Mouse (Mus musculus) neural tube, embryonic 12.5 days (tissue): ENCODE data around the gene Zfp931. TPM values are rescaled to one million over a fixed set of nuclear protein-coding genes. Genes with fewer than 3 reads are reported as not detected.
"Not testable (repeated sequence)": the region's sequence is repeated elsewhere in the genome, so short reads cannot be mapped to it uniquely, and the experiment has no call there.

Experiments used
- ATAC-seq: fragments of 200-750 bp; cut with Nextera tagmentation; 2 replicates; pipeline ENCODE4 v1.8.0; 2017; ENCODE audit warnings: low read depth, mild to moderate bottlenecking, moderate TSS enrichment, moderate library complexity; ENCODE audit not compliant: low FRiP score
- H3K27ac ChIP-seq: fragments of 300-500 bp; sonication (generic); 2 replicates; pipeline ENCODE4 v1.5.1; 2016
- H3K27me3 ChIP-seq: fragments of 300-500 bp; sonication (generic); replicated peaks from 2 replicates; pipeline ENCODE4 v1.6.1; 2016; ENCODE audit warnings: mild to moderate bottlenecking
- H3K36me3 ChIP-seq: fragments of 300-500 bp; sonication (generic); 2 replicates; pipeline ENCODE4 v1.6.1; 2016; ENCODE audit warnings: mild to moderate bottlenecking
- H3K4me1 ChIP-seq: fragments of 300-500 bp; sonication (generic); 2 replicates; pipeline ENCODE4 v1.6.1; 2016
- H3K4me2 ChIP-seq: fragments of 300-500 bp; sonication (generic); replicated peaks from 2 replicates; pipeline ENCODE4 v1.6.1; 2016; ENCODE audit warnings: mild to moderate bottlenecking
- H3K4me3 ChIP-seq: fragments of 300-500 bp; sonication (generic); 2 replicates; pipeline ENCODE4 v1.5.1; 2016
- H3K9ac ChIP-seq: fragments of 300-500 bp; sonication (generic); 2 replicates; pipeline ENCODE4 v1.6.1; 2016; ENCODE audit warnings: mild to moderate bottlenecking
- H3K9me3 ChIP-seq: fragments of 300-500 bp; sonication (generic); 2 replicates; pipeline ENCODE4 v1.6.1; 2016; ENCODE audit warnings: mild to moderate bottlenecking
- WGBS: fragments of 180-500 bp; shearing (Covaris S2); methylation state at CpG from one replicate; pipeline ENCODE4 v1.1.7; 2016; 5-methylcytosine and 5-hydroxymethylcytosine counted together
- polyA plus RNA-seq: library from polyadenylated mRNA; unstranded; fragments of >200 nt; fragmentation: Nextera tagmentation; extraction: Ambion mirVana; gene quantifications from 2 replicates; pipeline ENCODE4 v1.2.1, GENCODE M21; 2016

Gene Zfp931
- 10.1 and 12.9 TPM in 2 replicates for polyA plus RNA-seq

GRCm38 (mm10) chr2:178078166-178078717, at the start of gene Zfp931:
Gene Zfp931, minus strand, starts transcription at chr2:178078476.
- H3K9ac ChIP-seq, H3K4me1 ChIP-seq, H3K9me3 ChIP-seq, H3K27me3 ChIP-seq, H3K36me3 ChIP-seq, H3K27ac ChIP-seq, ATAC-seq: not testable (repeated sequence)
- 0% methylated on average over 9 of the region's 14 CpGs for WGBS
- Histone ChIP-seq H3K4me3 (peak within 1 kb of the TSS; percentile 39), H3K4me2 (peak within 1 kb of the TSS; percentile 56)

GRCm38 (mm10) chr2:178126041-178126820, 48.0 kb upstream of the Zfp931 start:
- H3K27ac ChIP-seq: no peak overlapping the region
- H3K36me3 ChIP-seq: no peaks in the 10 kb centered on the region
- H3K4me3 ChIP-seq: no peak overlapping the region
- H3K9me3 ChIP-seq: no peaks in the 10 kb centered on the region
- H3K4me2 ChIP-seq: no peak overlapping the region
- WGBS: 90% methylated on average over 7 of the region's 7 CpGs
- H3K9ac ChIP-seq: no peak overlapping the region
- ATAC-seq: no peak
- peaks cover 7% of the 10 kb centered on the region for H3K4me1 ChIP-seq
- no peaks in the 10 kb centered on the region for H3K27me3 ChIP-seq

- 0 out of 2 replicates have a peak, but pooled peaks cover 1% of the 10 kb centered on the region for H3K27me3 ChIP-seq
- no peaks in the 10 kb centered on the region for H3K9me3 ChIP-seq
- H3K4me1 ChIP-seq: peaks cover 7% of the 10 kb centered on the region
- no peak overlapping the region for H3K9ac ChIP-seq
- H3K36me3 ChIP-seq: no peaks in the 10 kb centered on the region
- no peak overlapping the region for H3K4me3 ChIP-seq
- no peak overlapping the region for H3K27ac ChIP-seq
- ATAC-seq: no peak
- 81% methylated on average over 8 of the region's 8 CpGs for WGBS
- no peak overlapping the region for H3K4me2 ChIP-seq
Observed at GRCm38 (mm10) chr2:178125427-178125826, 47.2 kb upstream of the Zfp931 start.

DNA sequence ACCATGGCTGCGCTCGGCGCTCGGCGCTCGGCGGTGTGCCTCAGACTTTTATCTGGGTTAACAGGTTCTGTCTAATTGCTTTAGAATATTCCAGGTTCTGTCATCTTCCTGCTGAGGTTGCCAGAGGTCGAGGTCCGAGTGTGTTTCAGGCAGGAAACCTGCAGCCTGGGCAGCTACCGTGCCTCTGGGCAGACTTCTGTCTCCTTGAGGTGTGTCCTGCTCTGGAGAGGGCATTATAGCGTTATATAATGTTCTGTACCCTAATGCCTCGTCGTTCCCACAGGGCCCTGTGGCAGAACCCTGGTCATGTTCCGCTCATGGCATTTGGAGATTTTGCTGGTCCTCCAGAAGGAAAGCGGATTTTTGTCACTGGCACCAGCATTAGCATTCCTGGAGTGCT, 45.2 kb upstream of the Zfp931 start:
- Histone ChIP-seq H3K4me2 (no peak overlapping the region), H3K36me3 (no peaks in the 10 kb centered on the region), H3K4me3 (no peak overlapping the region), H3K4me1 (peaks cover 17% of the 10 kb centered on the region), H3K9ac (no peak overlapping the region), H3K27me3 (peaks cover 21% of the 10 kb centered on the region), H3K27ac (no peak overlapping the region), H3K9me3 (no peaks in the 10 kb centered on the region)
- no peak for ATAC-seq
- 82% methylated on average over 15 of the region's 15 CpGs for WGBS

DNA sequence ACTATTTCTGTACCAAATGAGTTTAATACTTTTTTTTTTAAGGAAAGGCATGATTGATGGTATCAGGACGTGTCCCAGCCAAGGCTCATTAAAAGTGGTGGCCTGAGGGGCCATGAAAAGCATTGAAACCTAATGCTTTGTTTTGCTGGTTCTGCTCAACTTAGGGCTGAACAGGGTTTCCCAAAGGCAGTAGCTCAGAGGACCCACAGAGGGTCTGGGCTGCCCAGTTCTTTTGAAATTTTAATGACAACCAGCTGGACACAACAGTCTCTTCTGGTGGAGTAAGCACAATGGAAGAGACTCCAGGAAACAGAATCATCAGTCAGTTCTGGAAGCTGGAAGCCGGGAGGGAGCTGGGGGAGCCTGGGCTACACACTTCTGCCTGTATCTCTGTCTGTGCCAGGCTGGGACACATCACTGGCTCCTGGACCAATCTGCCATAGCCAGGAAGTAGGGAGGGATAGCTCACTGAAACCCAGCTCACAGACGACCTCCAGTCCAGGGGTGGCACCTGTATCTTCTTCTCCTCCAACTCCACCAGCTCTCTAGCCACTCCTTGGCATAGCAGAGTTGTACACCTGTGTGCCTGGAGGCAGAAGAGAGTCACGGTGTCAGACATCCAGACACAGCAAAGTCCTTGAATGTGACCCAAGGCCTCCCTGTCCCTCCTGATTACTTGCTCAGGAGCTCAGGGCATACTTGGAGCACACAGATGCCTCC, 43.8 kb upstream of the Zfp931 start:
- 31% methylated on average over 4 of the region's 4 CpGs for WGBS
- Histone ChIP-seq H3K9me3 (no peaks in the 10 kb centered on the region), H3K4me2 (no peak overlapping the region)

GRCm38 (mm10) chr2:178121375-178121688, 43.1 kb upstream of the Zfp931 start:
- Histone ChIP-seq H3K4me1 (peaks cover 17% of the 10 kb centered on the region), H3K4me2 (no peak overlapping the region), H3K4me3 (no peak overlapping the region), H3K9ac (no peak overlapping the region), H3K36me3 (no peaks in the 10 kb centered on the region), H3K9me3 (no peaks in the 10 kb centered on the region), H3K27me3 (peaks cover 26% of the 10 kb centered on the region), H3K27ac (no peak overlapping the region)
- 27% methylated on average over 2 of the region's 2 CpGs for WGBS
- no peak for ATAC-seq

More for the DNA sequence above, 43.8 kb upstream of the Zfp931 start:
- Histone ChIP-seq H3K9ac (no peak overlapping the region), H3K27me3 (peaks cover 26% of the 10 kb centered on the region), H3K4me1 (peaks cover 17% of the 10 kb centered on the region), H3K4me3 (no peak overlapping the region), H3K27ac (no peak overlapping the region), H3K36me3 (no peaks in the 10 kb centered on the region)
- ATAC-seq: no peak

DNA sequence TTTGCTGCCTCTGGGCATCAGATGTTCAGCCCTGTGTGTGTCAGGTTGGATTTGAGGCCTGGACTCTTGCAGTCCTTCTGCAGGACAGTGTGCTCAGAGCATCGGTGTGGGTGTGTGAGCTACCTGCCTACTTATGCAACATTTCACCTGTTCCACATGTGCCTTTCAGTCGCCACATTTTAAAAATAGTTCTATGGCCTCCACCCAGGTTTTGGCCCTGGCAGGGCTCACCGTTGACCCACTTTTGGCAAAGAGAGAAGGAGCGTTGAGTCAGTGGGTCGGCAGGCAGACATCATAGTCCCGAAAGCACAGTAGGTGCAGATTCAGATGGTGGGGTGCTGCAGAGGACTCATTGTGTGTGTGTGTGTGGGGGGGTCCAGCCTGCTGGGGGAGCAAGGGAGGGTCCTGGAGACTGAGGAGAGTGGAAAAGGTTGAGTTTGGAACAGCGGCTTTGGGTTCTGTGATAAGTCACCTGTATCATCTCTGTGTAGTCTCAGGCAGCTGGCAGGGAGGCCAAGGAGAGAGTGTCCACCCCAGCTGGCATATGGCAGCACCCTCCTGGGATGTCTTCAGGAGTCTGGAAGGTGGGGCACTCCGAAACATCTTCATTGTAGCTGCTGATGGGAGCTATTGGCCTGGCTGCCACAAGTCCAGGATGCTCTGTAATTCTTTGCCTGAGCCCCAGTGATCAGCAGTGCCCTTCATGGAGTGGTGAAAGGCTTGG, 42.5 kb upstream of the Zfp931 start:
- no peak overlapping the region for H3K4me3 ChIP-seq
- H3K9ac ChIP-seq: no peak overlapping the region
- peaks cover 26% of the 10 kb centered on the region for H3K27me3 ChIP-seq
- H3K4me2 ChIP-seq: no peak overlapping the region
- H3K9me3 ChIP-seq: no peaks in the 10 kb centered on the region
- H3K36me3 ChIP-seq: no peaks in the 10 kb centered on the region
- ATAC-seq: no peak
- H3K4me1 ChIP-seq: peaks cover 17% of the 10 kb centered on the region
- 92% methylated on average over 8 of the region's 8 CpGs for WGBS
- H3K27ac ChIP-seq: no peak overlapping the region

DNA sequence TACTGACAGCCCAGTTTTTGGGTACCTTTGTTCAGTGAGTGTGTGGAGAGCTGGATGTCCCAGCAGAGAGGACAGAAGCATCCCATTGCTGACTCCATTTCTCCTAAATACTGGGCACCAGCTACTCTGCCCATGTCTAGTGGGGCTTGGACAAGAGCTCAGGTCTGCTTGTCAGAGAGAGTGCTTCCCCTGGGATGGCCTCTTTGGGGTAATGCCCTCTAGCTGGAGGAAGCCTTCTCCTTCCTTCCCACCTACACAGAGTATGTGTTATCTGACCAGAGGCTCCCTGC, 42.0 kb upstream of the Zfp931 start:
- Histone ChIP-seq H3K9ac (no peak overlapping the region), H3K4me2 (no peak overlapping the region), H3K4me3 (no peak overlapping the region), H3K27ac (no peak overlapping the region), H3K4me1 (peaks cover 17% of the 10 kb centered on the region), H3K36me3 (no peaks in the 10 kb centered on the region), H3K9me3 (no peaks in the 10 kb centered on the region), H3K27me3 (peaks cover 26% of the 10 kb centered on the region)
- no peak for ATAC-seq

- 24% methylated on average over 19 of the region's 19 CpGs for WGBS
- Histone ChIP-seq H3K27ac (no peak overlapping the region), H3K27me3 (peaks cover 26% of the 10 kb centered on the region), H3K9ac (0 out of 2 replicates have a peak overlapping the region, but pooled peaks have one; percentile 58), H3K4me3 (peak overlapping the region; percentile 39), H3K4me1 (peaks cover 17% of the 10 kb centered on the region), H3K4me2 (peak overlapping the region; percentile 96), H3K9me3 (no peaks in the 10 kb centered on the region), H3K36me3 (no peaks in the 10 kb centered on the region)
- 0 out of 2 replicates have a peak, but pooled peaks have one; percentile 4 for ATAC-seq
Observed at GRCm38 (mm10) chr2:178119561-178120355, 41.5 kb upstream of the Zfp931 start.

- H3K4me3 ChIP-seq: peak within 1 kb of the TSS; percentile 39
- peaks cover 17% of the 10 kb centered on the region for H3K4me1 ChIP-seq
- WGBS: under 1% methylated on average over 45 of the region's 45 CpGs
- peak within 1 kb of the TSS; percentile 96 for H3K4me2 ChIP-seq
- peak; percentile 49; the same call in 1 of the 2 replicates for ATAC-seq
- no peak within 1 kb of the TSS for H3K27ac ChIP-seq
- H3K9me3 ChIP-seq: no peaks in the 10 kb centered on the region
- H3K27me3 ChIP-seq: peaks cover 26% of the 10 kb centered on the region
- H3K9ac ChIP-seq: peak within 1 kb of the TSS; percentile 58
- no peaks in the 10 kb centered on the region for H3K36me3 ChIP-seq
Observed at GRCm38 (mm10) chr2:178118801-178119560, 40.7 kb upstream of the Zfp931 start, which contains the start of gene Phactr3. Gene Phactr3, plus strand, starts transcription at chr2:178118975.

GRCm38 (mm10) chr2:178117946-178118345, 39.7 kb upstream of the Zfp931 start:
- no peak for ATAC-seq
- no peak overlapping the region for H3K27ac ChIP-seq
- WGBS: 22% methylated on average over 12 of the region's 12 CpGs

More at GRCm38 (mm10) chr2:178117946-178118345, 39.7 kb upstream of the Zfp931 start:
- H3K4me2 ChIP-seq: no peak overlapping the region
- H3K4me1 ChIP-seq: peaks cover 17% of the 10 kb centered on the region
- no peaks in the 10 kb centered on the region for H3K9me3 ChIP-seq
- H3K27me3 ChIP-seq: peaks cover 26% of the 10 kb centered on the region
- no peaks in the 10 kb centered on the region for H3K36me3 ChIP-seq
- no peak overlapping the region for H3K9ac ChIP-seq
- H3K4me3 ChIP-seq: no peak overlapping the region
